Mouse (Mus musculus) midbrain, embryonic 13.5 days (tissue): ENCODE measurements around the gene Phldb2. TPM values are rescaled to one million over a fixed set of nuclear protein-coding genes. Genes with fewer than 3 reads are reported as not detected.

ENCODE experiments used
- ATAC-seq: fragments of 200-750 bp; cut with Nextera tagmentation; 2 replicates; pipeline ENCODE4 v1.8.0; 2017; ENCODE audit warnings: mild to moderate bottlenecking, moderate TSS enrichment, moderate library complexity
- H3K27ac ChIP-seq: fragments of 300-500 bp; sonication (generic); 2 replicates; pipeline ENCODE4 v1.5.1; 2015; ENCODE audit warnings: inconsistent platforms, mild to moderate bottlenecking, moderate library complexity
- H3K27me3 ChIP-seq: fragments of 300-500 bp; sonication (generic); 2 replicates; pipeline ENCODE4 v1.6.1; 2015; ENCODE audit warnings: mild to moderate bottlenecking, inconsistent platforms
- H3K36me3 ChIP-seq: fragments of 300-500 bp; sonication (generic); 2 replicates; pipeline ENCODE4 v1.6.1; 2015; ENCODE audit warnings: mild to moderate bottlenecking, inconsistent platforms
- H3K4me1 ChIP-seq: fragments of 300-500 bp; sonication (generic); replicated peaks from 2 replicates; pipeline ENCODE4 v1.6.1; 2015; ENCODE audit warnings: inconsistent platforms
- H3K4me2 ChIP-seq: fragments of 300-500 bp; sonication (generic); replicated peaks from 2 replicates; pipeline ENCODE4 v1.6.1; 2015; ENCODE audit warnings: moderate library complexity, mild to moderate bottlenecking, inconsistent platforms
- H3K4me3 ChIP-seq: fragments of 300-500 bp; sonication (generic); replicated peaks from 2 replicates; pipeline ENCODE4 v1.5.1; 2015; ENCODE audit warnings: mild to moderate bottlenecking, inconsistent platforms
- H3K9ac ChIP-seq: fragments of 300-500 bp; sonication (generic); replicated peaks from 2 replicates; pipeline ENCODE4 v1.6.1; 2015; ENCODE audit warnings: mild to moderate bottlenecking, inconsistent platforms
- H3K9me3 ChIP-seq: fragments of 300-500 bp; sonication (generic); 2 replicates; pipeline ENCODE4 v1.6.1; 2016; ENCODE audit warnings: mild to moderate bottlenecking, inconsistent platforms
- WGBS: fragments of 180-500 bp; shearing (Covaris S2); methylation state at CpG from one replicate; pipeline ENCODE4 v1.1.7; 2015; 5-methylcytosine and 5-hydroxymethylcytosine counted together
- polyA plus RNA-seq: library from polyadenylated mRNA; unstranded; fragments of >200 nt; fragmentation: Nextera tagmentation; extraction: Ambion mirVana; gene quantifications from 2 replicates; pipeline ENCODE4 v1.2.1, GENCODE M21; 2015

Phldb2 gene
- polyA plus RNA-seq, 1 experiment from 2014 or later, result 12.1 TPM

- H3K27ac ChIP-seq, result no peak overlapping the region
- H3K27me3 ChIP-seq, result no peaks in the 10 kb centered on the region
- H3K4me2 ChIP-seq, result no peak overlapping the region
- no peak overlapping the region for H3K4me3 ChIP-seq
- no peaks in the 10 kb centered on the region for H3K9me3 ChIP-seq
- no peak for ATAC-seq
- WGBS, result 84% methylated on average over 7 of the region's 7 CpGs
- H3K4me1 ChIP-seq, result no peaks in the 10 kb centered on the region
- H3K36me3 ChIP-seq, result no peaks in the 10 kb centered on the region
- no peak overlapping the region for H3K9ac ChIP-seq
These were observed 72.1 kb downstream of the Phldb2 start for GRCm38 (mm10) chr16:45881177-45881832.

DNA sequence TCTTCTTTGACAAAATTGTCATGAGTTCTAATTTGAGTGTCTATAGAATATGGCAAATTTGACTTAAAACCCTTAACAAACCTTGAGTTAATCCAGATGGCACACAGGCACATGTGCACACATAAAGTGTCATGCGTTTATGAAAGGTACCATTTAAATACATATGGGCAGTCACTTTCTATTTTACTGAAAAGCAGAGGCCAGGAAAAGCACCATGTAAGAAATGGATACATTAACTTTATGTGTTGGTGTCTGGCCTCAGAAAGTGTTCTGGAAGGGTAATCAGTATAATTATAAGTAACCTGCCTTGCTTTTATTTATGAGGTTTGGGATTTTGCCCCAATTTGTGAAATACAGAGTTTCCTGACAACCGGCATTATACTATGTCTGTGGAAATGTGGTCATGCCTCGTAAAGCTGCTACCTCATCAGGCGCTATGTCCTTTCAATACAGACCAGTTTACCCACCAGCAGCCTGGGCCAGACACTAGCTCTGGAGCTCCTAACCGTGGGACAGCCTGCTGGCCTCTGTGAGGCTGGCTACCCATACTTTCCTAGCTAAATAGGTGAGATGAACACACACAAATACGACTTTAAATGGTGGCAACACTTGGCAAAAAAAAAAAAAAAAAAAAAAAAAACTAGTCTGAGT, 73.2 kb downstream of the Phldb2 start:
- Histone ChIP-seq H3K9ac (no peak overlapping the region), H3K36me3 (no peaks in the 10 kb centered on the region), H3K4me3 (no peak overlapping the region), H3K4me1 (no peaks in the 10 kb centered on the region), H3K27ac (no peak overlapping the region), H3K9me3 (no peaks in the 10 kb centered on the region), H3K4me2 (no peak overlapping the region), H3K27me3 (no peaks in the 10 kb centered on the region)
- 89% methylated on average over 6 of the region's 6 CpGs for WGBS
- no peak for ATAC-seq

DNA sequence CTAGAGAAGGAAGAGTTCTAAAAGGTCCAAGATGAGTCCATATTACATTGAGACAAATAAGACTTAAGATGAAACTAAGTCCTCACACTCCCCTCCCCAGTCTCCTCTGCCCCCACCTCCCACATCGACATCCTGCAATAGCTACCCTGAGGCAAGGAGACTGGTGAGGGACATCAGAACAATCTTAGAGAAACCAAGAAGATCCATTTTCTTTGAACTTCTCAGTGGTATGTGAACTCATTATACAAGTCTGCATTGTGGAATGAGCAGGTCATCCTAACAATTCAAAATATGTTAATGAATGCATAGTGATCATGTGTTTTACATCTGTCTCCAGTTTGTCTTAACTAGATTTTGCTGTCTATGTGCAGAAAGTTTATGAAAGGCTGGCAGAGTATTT, 75.7 kb downstream of the Phldb2 start:
- Histone ChIP-seq H3K27me3 (no peaks in the 10 kb centered on the region), H3K27ac (no peak overlapping the region), H3K36me3 (no peaks in the 10 kb centered on the region), H3K4me2 (no peak overlapping the region), H3K4me1 (no peaks in the 10 kb centered on the region), H3K9ac (no peak overlapping the region), H3K9me3 (no peaks in the 10 kb centered on the region), H3K4me3 (no peak overlapping the region)
- ATAC-seq, result no peak
- 86% methylated on average over 1 of the region's 1 CpGs for WGBS

- WGBS, result 91% methylated on average over 5 of the region's 5 CpGs
- Histone ChIP-seq H3K9me3 (no peaks in the 10 kb centered on the region), H3K27me3 (no peaks in the 10 kb centered on the region), H3K4me1 (no peaks in the 10 kb centered on the region), H3K36me3 (no peaks in the 10 kb centered on the region), H3K4me3 (no peak overlapping the region), H3K27ac (no peak overlapping the region), H3K9ac (no peak overlapping the region), H3K4me2 (no peak overlapping the region)
- ATAC-seq, result no peak
These were observed 76.2 kb downstream of the Phldb2 start for GRCm38 (mm10) chr16:45877171-45877570.

GRCm38 (mm10) chr16:45873397-45873796, 80.0 kb downstream of the Phldb2 start:
- 90% methylated on average over 4 of the region's 4 CpGs for WGBS
- ATAC-seq, result no peak
- no peaks in the 10 kb centered on the region for H3K9me3 ChIP-seq

DNA sequence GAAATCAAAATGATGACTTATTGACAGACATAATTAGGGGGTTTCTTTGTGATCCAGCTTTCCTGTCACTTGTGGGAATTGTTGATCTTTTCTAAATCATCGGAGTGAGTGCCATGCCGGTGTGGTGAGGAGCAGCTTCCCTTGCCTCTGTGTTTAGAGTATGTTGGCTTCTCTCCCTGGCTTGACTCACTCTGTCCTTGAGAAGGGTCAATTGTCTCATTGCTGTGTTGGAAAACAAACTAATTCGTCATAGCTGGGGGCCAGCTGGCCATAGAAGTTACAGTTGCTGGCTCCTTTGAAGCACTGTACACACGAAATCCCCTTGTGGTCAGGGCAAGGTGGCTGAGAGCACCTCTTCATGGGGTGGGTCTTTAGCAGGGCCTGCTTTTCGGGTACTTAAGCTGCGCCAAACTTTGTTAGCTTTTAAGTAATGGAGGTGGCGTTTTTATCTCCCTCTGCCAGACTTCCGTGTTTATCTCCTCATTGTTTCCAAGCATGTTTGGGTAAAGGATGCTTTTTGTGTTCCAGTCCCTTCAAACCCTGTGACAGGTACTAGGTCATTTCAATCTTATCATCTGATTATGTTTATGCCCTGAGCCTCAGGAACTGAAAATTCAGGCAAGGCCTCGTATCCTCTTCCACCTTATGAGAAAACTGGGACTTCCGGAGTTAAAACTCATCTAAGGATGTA, 82.0 kb downstream of the Phldb2 start:
- Histone ChIP-seq H3K36me3 (no peaks in the 10 kb centered on the region), H3K9me3 (no peaks in the 10 kb centered on the region), H3K27ac (no peak overlapping the region), H3K4me3 (no peak overlapping the region), H3K9ac (no peak overlapping the region), H3K4me1 (no peaks in the 10 kb centered on the region), H3K4me2 (no peak overlapping the region), H3K27me3 (no peaks in the 10 kb centered on the region)
- no peak for ATAC-seq
- WGBS, result 87% methylated on average over 10 of the region's 10 CpGs

More at GRCm38 (mm10) chr16:45873397-45873796, 80.0 kb downstream of the Phldb2 start:
- Histone ChIP-seq H3K9ac (no peak overlapping the region), H3K36me3 (no peaks in the 10 kb centered on the region), H3K4me2 (no peak overlapping the region), H3K27me3 (no peaks in the 10 kb centered on the region), H3K4me3 (no peak overlapping the region), H3K4me1 (no peaks in the 10 kb centered on the region), H3K27ac (no peak overlapping the region)

DNA sequence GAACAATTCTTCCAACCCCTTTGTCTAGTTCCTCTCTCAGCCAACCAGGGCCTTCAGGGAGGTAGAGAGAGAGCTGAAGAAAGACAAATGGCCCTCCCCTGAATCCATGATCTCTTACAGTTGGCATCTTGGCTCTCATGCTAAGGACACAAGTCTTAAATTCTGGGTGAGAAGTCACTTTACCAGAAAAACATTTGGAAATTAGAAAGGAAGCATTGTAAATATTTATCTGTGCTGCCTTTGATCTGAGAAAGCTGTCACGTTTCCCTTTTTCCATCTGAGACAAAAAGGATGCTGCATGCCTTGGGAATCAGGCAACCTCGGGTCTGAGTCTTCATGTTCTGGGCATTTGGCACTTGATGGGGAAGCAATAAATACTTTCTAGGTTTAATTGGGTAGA, 82.7 kb downstream of the Phldb2 start:
- H3K9me3 ChIP-seq, result no peaks in the 10 kb centered on the region
- H3K4me1 ChIP-seq, result no peaks in the 10 kb centered on the region
- no peak overlapping the region for H3K9ac ChIP-seq
- H3K27ac ChIP-seq, result no peak overlapping the region
- 71% methylated on average over 2 of the region's 2 CpGs for WGBS
- no peak overlapping the region for H3K4me2 ChIP-seq
- no peak overlapping the region for H3K4me3 ChIP-seq
- H3K27me3 ChIP-seq, result no peaks in the 10 kb centered on the region
- no peak for ATAC-seq
- H3K36me3 ChIP-seq, result no peaks in the 10 kb centered on the region

- no peak overlapping the region for H3K4me2 ChIP-seq
- no peaks in the 10 kb centered on the region for H3K27me3 ChIP-seq
- 79% methylated on average over 3 of the region's 3 CpGs for WGBS
- H3K9ac ChIP-seq, result no peak overlapping the region
- H3K4me1 ChIP-seq, result no peaks in the 10 kb centered on the region
- H3K9me3 ChIP-seq, result no peaks in the 10 kb centered on the region
- ATAC-seq, result no peak
- H3K36me3 ChIP-seq, result no peaks in the 10 kb centered on the region
- H3K4me3 ChIP-seq, result no peak overlapping the region
- H3K27ac ChIP-seq, result no peak overlapping the region
These were observed 84.4 kb downstream of the Phldb2 start for GRCm38 (mm10) chr16:45869044-45869443.

DNA sequence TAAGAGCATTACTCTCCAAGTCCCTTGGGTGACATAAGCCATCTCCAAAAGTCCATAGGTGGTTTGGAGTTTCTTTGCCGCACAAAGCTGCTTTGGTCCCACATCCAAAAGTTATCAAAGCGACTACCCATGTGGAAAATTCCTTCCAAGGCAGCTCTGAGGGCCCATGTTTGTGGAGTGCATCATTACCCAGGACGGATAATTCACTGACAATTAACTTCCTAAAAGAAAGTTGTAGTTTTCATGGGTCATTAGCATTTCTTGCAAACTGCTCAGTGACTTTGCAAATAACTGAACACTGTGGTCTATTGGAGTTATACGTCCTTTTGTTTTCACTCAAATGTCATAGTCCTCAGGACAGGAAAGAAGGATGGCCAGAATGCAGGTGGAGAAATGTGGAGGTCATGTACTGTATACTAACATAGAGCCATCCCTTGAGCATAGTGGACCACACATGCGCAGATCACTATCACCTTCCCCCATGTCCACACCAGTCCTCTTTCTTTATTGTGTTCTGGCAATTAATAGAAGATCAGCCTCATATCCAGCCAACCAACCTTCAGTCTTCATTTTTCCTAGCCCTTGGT, 96.0 kb downstream of the Phldb2 start:
- no peaks in the 10 kb centered on the region for H3K36me3 ChIP-seq
- 0 out of 2 replicates have a peak, but pooled peaks cover 3% of the 10 kb centered on the region for H3K9me3 ChIP-seq
- 61% methylated on average over 5 of the region's 5 CpGs for WGBS
- no peak for ATAC-seq
- H3K27me3 ChIP-seq, result no peaks in the 10 kb centered on the region
- H3K4me2 ChIP-seq, result no peak overlapping the region
- H3K9ac ChIP-seq, result no peak overlapping the region
- H3K27ac ChIP-seq, result no peak overlapping the region
- no peaks in the 10 kb centered on the region for H3K4me1 ChIP-seq
- H3K4me3 ChIP-seq, result no peak overlapping the region

- WGBS, result 92% methylated on average over 10 of the region's 10 CpGs
- Histone ChIP-seq H3K4me1 (no peaks in the 10 kb centered on the region), H3K9me3 (no peaks in the 10 kb centered on the region), H3K4me2 (no peak overlapping the region), H3K27ac (no peak overlapping the region), H3K27me3 (no peaks in the 10 kb centered on the region), H3K36me3 (no peaks in the 10 kb centered on the region), H3K9ac (no peak overlapping the region), H3K4me3 (no peak overlapping the region)
- no peak for ATAC-seq
These were observed 98.9 kb downstream of the Phldb2 start for GRCm38 (mm10) chr16:45854499-45854898.

DNA sequence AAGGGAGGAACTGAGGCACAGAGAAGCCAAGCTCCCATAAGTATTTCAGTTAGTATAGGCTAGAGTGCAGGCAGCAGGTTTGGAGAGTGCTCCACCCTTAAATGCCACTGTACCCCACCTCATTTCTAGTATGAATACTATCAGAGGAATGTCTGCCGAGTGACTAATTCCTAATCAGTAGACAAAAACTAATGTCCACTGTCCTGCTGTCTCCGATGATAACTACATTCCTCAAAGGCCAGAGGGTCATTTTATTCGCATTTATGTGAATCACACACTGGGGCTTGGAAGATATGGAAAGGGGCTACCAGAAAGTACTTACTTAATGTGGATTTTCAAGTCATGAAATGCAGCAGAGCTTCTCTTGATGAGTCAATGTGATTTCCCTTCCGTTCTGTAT, 104.4 kb downstream of the Phldb2 start:
- no peak overlapping the region for H3K4me3 ChIP-seq
- H3K4me2 ChIP-seq, result no peak overlapping the region
- WGBS, result 88% methylated on average over 4 of the region's 4 CpGs
- no peaks in the 10 kb centered on the region for H3K36me3 ChIP-seq
- no peaks in the 10 kb centered on the region for H3K9me3 ChIP-seq
- peaks cover 8% of the 10 kb centered on the region; the same call in 1 of the 2 replicates for H3K4me1 ChIP-seq
- no peak overlapping the region for H3K27ac ChIP-seq
- ATAC-seq, result no peak
- no peak overlapping the region for H3K9ac ChIP-seq
- H3K27me3 ChIP-seq, result peaks cover 7% of the 10 kb centered on the region; the same call in 1 of the 2 replicates

GRCm38 (mm10) chr16:45844875-45845274, 108.5 kb downstream of the Phldb2 start:
- H3K36me3 ChIP-seq, result no peaks in the 10 kb centered on the region
- H3K9ac ChIP-seq, result no peak overlapping the region
- no peak for ATAC-seq
- 12% methylated on average over 10 of the region's 10 CpGs for WGBS
- H3K4me3 ChIP-seq, result peak overlapping the region; percentile 72
- H3K9me3 ChIP-seq, result no peaks in the 10 kb centered on the region
- H3K27me3 ChIP-seq, result peaks cover 7% of the 10 kb centered on the region; the same call in 1 of the 2 replicates
- peak overlapping the region; percentile 92 for H3K4me2 ChIP-seq
- H3K27ac ChIP-seq, result no peak overlapping the region
- peaks cover 35% of the 10 kb centered on the region for H3K4me1 ChIP-seq
